Mouse (Mus musculus): Measurements from ENCODE around the gene Slc5a5. TPM values are rescaled to one million over a fixed set of nuclear protein-coding genes. Genes with fewer than 3 reads are reported as not detected.

The Slc5a5 gene
- not detected in 4 replicates for total RNA-seq (2023)

DNA sequence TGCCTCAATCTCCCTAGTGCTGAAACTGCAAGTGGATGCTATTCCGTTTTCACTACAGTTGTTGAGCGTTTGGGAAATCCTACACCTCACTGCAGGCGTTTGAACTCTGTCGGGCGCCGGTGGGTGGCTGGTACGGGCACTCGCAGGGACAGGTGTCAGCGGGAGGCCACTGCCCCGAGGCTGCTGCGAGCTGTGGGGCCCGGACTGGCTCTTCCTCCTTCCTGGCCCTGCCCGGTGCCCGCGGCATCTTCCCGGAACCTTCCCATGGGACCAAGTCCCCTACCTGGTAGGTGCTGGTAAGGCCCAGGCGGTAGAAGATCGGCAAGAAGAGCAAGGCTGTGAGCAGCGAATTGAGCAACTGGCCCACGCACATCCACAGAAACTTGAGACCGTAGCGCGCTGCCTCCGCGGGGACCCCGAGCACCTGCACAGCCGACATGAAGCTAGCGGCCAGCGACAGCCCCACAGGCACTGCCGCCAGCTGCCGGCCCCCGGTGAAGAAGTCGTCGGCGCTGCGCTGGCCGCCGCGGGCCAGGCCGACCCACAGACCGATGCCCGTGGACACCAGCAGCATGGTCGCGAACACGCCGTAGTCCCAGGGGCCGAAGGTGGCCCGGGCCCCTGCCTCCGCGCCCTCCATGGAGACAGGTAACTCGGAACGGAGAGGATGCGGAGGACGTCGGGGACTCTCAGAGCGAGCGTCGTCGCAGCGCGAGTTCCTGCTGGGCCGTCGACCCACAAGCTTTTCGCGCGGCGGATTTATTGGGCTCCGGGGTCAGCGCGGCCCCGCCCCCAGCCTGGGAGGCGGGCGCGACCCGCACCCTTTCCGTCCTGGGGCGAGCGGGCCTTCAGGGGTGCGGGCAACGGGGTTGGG is at the start of gene Slc5a5:
Gene Slc5a5 (minus strand): TSS at position 736 of the 874 bp plus-strand sequence.

GRCm38 (mm10) chr8:70905831-70906736 is 13.5 kb upstream of the Slc5a5 start, which contains the start of gene Map1s:
TSS of gene Map1s (plus strand) at chr8:70905932.

GRCm38 (mm10) chr8:70897021-70897680 is 4.6 kb upstream of the Slc5a5 start, which contains the start of gene Rpl18a:
TSS of gene Rpl18a (minus strand) at chr8:70897412.

GRCm38 (mm10) chr8:70873364-70873985 is 19.1 kb downstream of the Slc5a5 start, which contains the start of gene Ccdc124:
TSS of gene Ccdc124 (minus strand) at chr8:70873935.

DNA sequence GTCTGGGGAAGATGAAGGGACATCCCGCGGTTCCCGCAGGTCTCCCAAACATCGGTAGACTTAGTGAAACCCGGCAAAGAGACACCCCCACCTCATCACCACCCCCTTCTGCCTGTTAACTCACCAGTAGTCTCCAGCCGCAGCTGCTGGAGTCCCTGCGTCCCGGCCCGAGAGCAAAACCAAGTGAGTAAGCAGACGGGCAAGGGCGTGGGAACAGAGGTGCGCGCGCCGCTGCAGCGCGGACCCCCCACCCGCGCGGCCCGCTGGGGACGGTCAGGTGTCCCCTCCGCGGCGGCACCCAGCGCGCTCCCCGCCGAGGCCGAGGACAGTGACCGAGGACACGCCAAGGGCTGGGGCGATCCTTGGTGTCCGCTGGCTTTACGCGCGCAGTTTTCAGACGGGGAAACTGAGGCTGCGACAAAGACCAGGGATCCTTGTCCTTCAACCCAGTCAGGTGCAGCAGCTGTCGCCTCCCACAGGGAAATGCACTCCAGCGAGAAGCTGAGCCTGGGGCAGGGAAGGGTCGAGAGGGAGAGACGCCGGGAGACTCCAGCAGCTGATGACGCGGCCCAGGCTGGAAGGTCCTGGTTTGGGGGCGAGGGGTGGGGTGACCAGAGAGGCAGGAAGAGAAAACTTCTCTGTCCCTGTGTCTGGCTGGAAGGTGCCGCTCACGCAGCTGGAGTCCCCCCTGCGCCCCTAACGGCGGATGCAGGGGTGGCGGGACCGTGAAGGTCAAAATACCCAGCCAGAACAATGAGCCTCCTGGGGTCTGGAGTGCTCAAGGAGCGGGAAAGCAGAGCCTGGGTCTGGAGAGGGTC is 29.5 kb downstream of the Slc5a5 start, which contains the start of gene Kcnn1:
Gene Kcnn1 (minus strand): TSS at position 435 of the 818 bp plus-strand sequence.

GRCm38 (mm10) chr8:70839408-70840351 is 52.9 kb downstream of the Slc5a5 start, which contains the start of gene Arrdc2:
TSS of gene Arrdc2 (minus strand) at chr8:70839720.

Other genes with a start within 250 kb of the Slc5a5 start
- gene Pgpep1, start 232.4 kb downstream of the Slc5a5 start, total RNA-seq (2023): 11.2 to 14.7 TPM (median 12.6 TPM) in 4 replicates
- 121 to 135 TPM (median 129 TPM) in 4 replicates for gene Lsm4, start 219.5 kb downstream of the Slc5a5 start, total RNA-seq (2023)
- 2,399 to 2,837 TPM (median 2,594 TPM) in 4 replicates for gene Jund, start 193.8 kb downstream of the Slc5a5 start, total RNA-seq (2023)
- gene Iqcn, start 189.3 kb downstream of the Slc5a5 start, total RNA-seq (2023): 49.7 to 55.4 TPM (median 53.1 TPM) in 4 replicates
- gene Gm3336, start 174.2 kb downstream of the Slc5a5 start, total RNA-seq (2023): 0.69 to 1.2 TPM in 2 of 4 replicates, not detected in the others
- 1.8 to 3.5 TPM (median 2.8 TPM) in 4 replicates for gene Pde4c, start 169.0 kb downstream of the Slc5a5 start, total RNA-seq (2023)
- 8.0 to 10.4 TPM (median 9.2 TPM) in 4 replicates for gene Rab3a, start 138.1 kb downstream of the Slc5a5 start, total RNA-seq (2023)
- gene Mpv17l2, start 131.8 kb downstream of the Slc5a5 start, total RNA-seq (2023): 24.6 to 27.8 TPM (median 26.5 TPM) in 4 replicates
- gene Pik3r2, start 116.0 kb downstream of the Slc5a5 start, total RNA-seq (2023): 23.5 to 27.1 TPM (median 25.3 TPM) in 4 replicates
- 209 to 221 TPM (median 216 TPM) in 4 replicates for gene Mast3, start 87.7 kb downstream of the Slc5a5 start, total RNA-seq (2023)
- gene Il12rb1, start 84.3 kb downstream of the Slc5a5 start, total RNA-seq (2023): 0.92 to 2.6 TPM (median 1.1 TPM) in 4 replicates
- gene Arrdc2, start 53.0 kb downstream of the Slc5a5 start, total RNA-seq (2023): 21.4 to 33.4 TPM (median 25.9 TPM) in 4 replicates
- not detected in 4 replicates for gene Kcnn1, start 29.5 kb downstream of the Slc5a5 start, total RNA-seq (2023)
- 36.5 to 40.5 TPM (median 38.0 TPM) in 4 replicates for gene Ccdc124, start 18.8 kb downstream of the Slc5a5 start, total RNA-seq (2023)
- gene Rpl18a, start 4.7 kb upstream of the Slc5a5 start, total RNA-seq (2023): 3,962 to 4,239 TPM (median 4,050 TPM) in 4 replicates
- 57.0 to 65.6 TPM (median 61.2 TPM) in 4 replicates for gene Map1s, start 13.2 kb upstream of the Slc5a5 start, total RNA-seq (2023)

Measured in B cell, adult 62 days (primary cell).